Mouse (Mus musculus): Measurements from ENCODE around the gene Socs4.
A peak's percentile ranks its signal among the peaks of the same experiment; 100 is the strongest.

DNA sequence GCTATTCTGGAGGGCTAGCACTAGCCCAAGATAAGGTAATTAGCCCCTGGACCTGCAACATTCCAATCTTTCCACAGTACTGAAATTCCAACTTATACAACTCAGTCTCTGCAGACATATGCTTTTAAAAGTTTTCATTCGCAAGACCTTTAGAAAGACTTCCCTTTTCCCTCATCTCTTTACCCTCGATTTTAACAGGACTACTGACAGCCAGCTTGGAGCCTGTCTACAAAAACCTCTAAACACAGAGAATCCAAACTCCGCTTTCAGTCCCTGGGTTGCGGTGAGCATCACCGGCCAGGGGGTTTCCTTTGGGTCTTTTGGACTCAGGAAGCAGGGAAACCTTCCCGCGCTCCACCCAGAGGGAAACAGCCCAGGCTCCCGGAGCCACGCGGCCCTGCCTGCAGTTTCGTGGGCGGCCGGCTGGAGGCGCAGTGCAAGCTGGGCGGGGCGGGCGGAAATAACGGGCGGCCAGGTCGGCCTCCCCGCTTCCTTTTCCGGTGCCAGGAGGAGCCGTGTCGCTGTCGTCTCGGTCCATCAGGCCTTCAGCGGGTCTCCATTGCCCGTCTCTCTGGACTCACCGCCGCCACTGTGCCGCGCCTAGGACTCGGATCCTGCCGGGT is 21.2 kb downstream of the Socs4 start, which contains the start of gene Mapk1ip1l:
- no peak for TF ChIP-seq USF1 (IDR thresholded peaks at IDR 0.05; ENCODE audit: low read depth, low read length)
- TF ChIP-seq MEF2A (IDR thresholded peaks at IDR 0.05; ENCODE audit: borderline replicate concordance, low read depth, low read length), result peak; percentile 57; the same call in 1 of the 2 replicates
- no peak; the same call in 1 of the 2 replicates for TF ChIP-seq GABPA (IDR thresholded peaks at IDR 0.05; ENCODE audit: insufficient replicate concordance, low read depth, low read length)
- TF ChIP-seq ZMIZ1 (IDR thresholded peaks at IDR 0.05; ENCODE audit: low read depth, low read length), result peak; percentile 92
- TF ChIP-seq CTCF (conservative IDR thresholded peaks at IDR 0.05 in 1 of 2, IDR thresholded peaks at IDR 0.05 in 1 of 2; ENCODE audit: low read depth in 2 of 2, low read length in 2 of 2), result peak; percentile 20 to 80; a peak in 2 of 4 replicates
- peak; percentile 84 for TF ChIP-seq POLR2A (IDR thresholded peaks at IDR 0.05; ENCODE audit: low read depth, low read length)
- no peak for TF ChIP-seq BHLHE40 (IDR thresholded peaks at IDR 0.05; ENCODE audit: low read depth, low read length)
- no peak for TF ChIP-seq ZKSCAN1 (IDR thresholded peaks at IDR 0.05; ENCODE audit: borderline replicate concordance, low read depth, low read length)
- peak; percentile 91 for TF ChIP-seq TCF12 (IDR thresholded peaks at IDR 0.05; ENCODE audit: low read depth, low read length)
- TF ChIP-seq EP300 (IDR thresholded peaks at IDR 0.05; ENCODE audit: low read length), result no peak
- TF ChIP-seq JUN (IDR thresholded peaks at IDR 0.05; ENCODE audit: insufficient read depth, low read depth, low read length), result no peak
- no peak for TF ChIP-seq USF2 (conservative IDR thresholded peaks at IDR 0.05; ENCODE audit: low read depth, low read length)
